Mouse (Mus musculus): ENCODE measurements at regions not wholly inside any gene's neighbourhood (a gene's known extent, or its start where the extent isn't known, plus 50 kb on each side); places are given as distances from the start of the nearest gene placed in this dataset.
"Not testable (repeated sequence)": the region's sequence is repeated elsewhere in the genome, so short reads cannot be mapped to it uniquely, and the experiment has no call there.

DNA sequence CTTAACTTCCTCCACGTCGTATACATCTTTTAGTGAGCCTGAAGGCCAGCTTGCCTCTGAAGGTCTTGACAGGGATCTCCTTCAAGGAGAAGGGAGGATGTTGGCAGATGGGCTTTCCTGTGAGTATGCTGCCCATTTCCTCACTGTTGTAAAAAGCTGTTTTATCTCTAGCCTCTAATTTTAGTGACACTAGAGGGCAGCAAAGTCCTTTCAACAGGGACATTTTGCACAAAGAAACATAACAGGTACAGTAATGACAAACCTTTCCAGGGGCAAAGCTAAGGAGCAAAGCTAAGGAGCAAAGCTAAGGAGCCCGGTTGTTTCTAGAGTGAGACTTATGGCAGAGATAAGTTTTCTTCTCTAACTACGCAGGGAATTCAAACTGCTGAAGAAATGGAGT lies 59.0 kb upstream of the Kbtbd8 start:
- peak; percentile 30 for DNase-seq

DNA sequence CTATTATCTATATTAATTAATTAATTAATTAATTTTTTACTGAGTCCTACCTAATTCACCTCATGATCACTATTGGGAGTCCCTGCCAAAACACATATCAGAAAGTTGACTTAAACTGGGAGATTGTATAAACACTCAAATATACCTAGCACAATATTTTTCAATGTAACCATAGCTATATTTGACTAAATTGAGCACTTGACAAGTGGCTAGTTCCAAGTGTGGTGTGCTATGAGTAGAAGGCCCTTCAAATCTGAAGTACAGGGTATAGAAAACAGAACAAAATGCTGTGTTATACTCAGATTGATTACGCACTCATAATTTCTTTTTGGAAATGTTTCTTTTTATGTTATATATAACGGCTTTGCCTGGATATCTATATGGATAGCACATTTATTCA lies 60.8 kb upstream of the Kbtbd8 start:
- DNase-seq: no peak

DNA sequence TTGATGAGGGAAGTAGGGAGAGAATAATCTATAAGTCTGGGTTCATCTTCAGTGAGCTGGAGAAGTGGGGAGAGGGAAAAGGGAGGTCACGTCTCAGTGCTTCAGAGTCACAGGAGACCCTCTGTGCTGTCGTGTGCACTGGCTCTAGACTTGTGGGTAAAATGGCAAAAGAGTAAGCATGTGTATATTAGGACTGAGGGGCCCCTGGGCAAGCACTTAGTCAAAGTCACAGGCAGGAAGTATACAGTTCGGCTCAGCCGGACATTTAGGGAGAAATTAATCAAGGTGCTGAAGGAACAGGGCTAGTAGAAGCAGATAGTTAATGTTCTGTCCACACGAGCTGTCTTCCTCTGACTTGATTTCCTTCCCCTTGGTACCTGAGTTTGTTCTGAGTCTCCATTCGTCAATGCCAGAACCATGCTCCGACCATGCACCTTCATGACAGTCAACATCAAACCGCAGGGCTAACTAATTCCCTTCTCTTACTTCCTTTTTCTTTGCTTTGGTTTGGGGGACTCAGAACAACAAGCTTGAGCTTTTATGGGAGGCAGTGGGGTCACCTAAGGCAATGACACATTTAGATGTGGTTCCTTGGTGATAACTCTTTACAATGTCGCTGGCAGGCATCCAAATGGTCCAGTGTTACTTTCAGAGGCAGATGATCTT lies 63.2 kb upstream of the Kbtbd8 start:
- no peak for DNase-seq

DNA sequence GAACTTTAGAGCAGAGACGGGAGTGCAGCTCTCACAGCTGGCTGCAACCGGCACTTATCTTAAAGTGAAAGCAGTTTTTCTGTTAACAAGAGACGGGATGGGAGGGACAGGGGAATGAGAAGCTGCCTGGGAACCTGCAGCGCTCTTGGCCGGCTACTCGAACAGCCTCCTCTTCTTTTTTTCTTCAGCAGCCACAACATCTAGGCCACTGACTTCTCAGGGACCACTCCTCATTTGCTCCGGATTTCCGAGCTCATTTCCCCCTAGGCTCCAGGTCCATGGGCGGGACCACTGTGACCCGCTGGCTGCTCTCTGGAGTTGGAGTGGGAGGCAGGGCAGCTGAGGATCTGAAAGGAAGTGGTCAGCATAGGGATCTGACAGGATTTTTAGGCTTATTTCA lies 75.7 kb upstream of the Kbtbd8 start:
- not testable (repeated sequence) for DNase-seq

DNA sequence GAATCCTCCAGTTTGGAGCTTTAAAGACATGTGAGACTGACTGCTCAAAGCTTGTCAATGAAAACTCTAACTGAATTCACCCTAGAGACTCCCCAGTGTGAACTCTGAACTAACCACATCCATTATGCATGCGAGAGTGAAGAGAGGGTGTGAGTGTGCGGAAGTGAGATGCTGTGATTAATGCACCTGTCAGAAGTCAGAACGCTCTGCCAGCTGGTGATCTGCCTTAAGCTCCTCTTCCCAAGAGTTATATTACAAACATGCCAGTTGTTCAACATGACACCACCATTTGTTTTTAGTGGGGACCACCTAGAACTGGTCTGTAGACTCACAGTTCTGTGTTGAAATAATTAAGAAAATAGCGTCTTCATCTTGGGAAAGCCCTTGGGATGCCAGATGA lies 92.8 kb upstream of the Kbtbd8 start:
- no peak for DNase-seq

DNA sequence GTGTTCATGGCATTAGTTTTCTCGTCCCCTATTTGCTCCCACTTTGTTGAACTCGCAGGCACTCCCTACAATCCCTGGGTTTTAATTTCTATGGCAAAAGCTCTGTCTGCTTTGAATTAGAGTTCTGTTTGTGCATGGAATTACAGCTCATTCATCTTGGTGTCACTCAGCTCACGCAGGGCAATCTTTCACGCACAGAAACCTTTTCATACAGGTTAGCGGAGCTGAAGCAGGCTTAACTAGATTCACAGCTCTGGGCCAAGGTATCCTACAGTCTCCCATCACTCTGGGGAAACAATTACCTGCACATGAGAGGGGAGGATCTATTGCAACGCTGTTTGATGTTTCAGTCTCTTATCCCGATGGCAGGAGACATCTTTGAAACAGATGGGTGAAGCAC lies 95.3 kb upstream of the Kbtbd8 start:
- no peak for DNase-seq

DNA sequence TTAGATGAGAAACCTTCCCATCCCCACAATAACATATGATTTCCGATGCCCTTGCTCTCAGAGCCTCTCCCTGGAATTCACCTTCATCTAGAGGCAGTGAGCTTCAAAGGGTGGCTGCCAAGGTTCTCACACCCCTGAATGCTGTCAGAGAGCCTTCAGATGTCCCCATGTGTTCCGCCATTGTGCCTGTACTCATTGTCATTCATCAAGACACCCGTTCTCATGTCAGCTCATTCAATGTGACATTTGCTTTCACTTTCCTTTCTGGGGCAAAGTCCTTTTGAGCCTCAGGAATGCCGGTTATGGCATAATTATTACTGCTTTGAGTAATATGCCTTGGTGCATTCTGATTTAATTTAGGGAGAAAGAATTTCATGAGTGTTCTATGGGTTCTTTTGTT lies 99.1 kb upstream of the Kbtbd8 start:
- DNase-seq: no peak

DNA sequence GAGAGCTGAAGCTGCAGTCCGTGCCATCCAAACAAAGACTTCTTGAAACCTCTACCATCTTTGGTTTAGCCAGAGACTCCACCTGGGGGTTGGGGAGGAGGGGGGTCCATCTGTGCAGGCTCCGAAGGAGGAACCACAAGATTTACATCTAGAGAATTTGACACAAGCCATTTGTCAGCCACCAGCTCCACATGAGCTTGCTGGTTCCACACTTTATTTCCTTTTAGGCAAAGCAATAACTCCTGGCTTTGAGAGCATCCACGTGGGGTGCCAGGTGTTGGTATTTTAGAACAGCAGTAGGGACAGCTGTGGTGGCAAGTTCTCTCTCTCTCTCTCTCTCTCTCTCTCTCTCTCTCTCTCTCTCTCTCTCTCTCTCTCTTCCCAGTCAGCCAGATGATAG lies 99.6 kb upstream of the Kbtbd8 start:
- DNase-seq: no peak

DNA sequence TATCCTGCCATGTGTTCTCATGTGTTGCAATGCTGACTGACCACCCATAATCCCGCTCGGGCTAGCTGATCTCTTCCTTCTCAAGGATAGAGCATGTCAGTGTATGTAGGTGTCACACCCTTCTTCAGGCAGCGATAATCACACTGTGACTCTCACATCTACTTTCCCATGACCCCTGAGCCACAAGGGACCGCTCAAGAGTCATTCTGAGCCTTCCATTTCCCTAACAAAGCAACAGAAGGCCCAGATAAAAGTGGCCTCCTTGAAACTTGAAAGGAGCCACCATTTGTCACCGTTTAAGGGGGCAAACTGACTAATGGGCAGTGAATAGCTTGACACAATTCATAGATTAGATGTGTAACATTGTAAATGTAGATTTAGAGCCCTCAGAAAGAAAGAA lies 103.9 kb upstream of the Kbtbd8 start:
- no peak for DNase-seq

DNA sequence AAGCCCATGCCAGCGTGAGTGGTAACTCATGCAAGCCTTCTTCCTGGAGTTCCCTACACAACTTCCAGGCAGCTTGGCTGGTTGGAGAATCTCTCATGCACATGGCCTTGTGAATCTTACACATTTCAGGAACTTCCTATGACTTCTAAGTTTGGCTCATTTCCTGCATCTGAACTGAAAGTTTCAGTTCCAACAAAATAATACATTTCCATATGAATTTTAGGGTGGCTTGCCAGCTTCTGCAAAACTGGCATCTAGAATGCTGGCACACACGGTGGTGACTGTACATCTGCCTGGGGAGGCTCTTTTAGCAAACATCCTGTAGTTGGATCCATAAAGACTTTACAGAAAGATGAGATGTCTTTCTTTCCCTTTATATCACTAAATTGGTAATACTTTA lies 110.6 kb upstream of the Kbtbd8 start:
- DNase-seq: no peak

DNA sequence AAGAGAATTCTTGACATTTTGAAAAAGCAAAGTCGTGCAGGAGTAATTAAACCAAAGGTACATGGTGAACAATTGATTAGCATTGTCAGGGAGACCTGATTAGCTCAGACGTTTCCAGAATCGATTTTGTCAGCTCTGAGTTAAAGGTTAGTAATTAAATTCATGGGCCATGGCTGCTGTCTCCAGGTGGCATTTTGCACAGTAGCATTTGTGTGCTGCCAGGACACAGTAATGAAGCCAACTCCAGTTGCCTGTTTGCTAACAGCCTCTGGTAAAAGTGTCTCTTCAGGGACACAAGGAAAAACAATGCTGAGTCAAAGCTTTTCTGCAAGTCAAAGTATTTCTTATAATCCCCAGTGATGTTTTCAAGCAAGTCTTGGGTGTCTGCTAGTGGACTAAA lies 113.3 kb upstream of the Kbtbd8 start:
- no peak for DNase-seq

DNA sequence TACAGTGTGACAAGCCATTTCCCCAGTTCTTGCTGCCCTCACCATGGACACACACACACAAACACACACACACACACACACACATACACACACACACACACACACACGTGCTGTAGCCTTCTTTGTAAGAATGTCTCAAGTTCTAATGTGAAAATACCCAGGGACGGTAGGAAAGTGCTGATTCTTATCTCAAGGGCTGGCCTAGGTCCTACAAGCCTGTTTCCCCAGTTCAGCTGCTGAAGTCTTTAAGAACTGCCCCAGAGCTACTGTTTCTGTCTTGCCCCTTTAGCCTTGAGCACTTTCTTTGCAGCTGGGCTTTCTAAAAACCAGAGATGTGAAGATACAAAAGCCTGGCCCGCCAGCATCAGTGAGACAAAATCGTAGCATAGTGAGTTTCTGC lies 117.5 kb upstream of the Kbtbd8 start:
- no peak for DNase-seq

DNA sequence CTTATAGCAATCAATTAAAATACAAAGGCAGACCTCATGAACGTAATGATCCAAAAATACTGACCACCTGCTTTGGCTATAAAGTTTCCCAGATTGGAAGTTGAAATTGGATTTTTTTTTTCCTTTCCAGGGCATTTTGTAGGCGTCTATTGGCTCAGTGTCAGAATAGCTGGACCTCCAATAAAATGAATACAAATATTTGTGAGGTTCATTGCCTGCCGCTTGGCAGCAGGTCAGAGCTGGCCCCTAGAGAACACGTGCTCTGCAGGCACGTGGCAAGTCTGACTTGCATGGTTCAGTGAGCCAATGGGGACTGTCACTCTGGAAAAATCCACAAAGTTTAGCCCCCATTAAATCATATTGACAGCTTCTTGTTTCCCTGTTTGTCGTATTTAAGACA lies 118.0 kb upstream of the Kbtbd8 start:
- no peak for DNase-seq

DNA sequence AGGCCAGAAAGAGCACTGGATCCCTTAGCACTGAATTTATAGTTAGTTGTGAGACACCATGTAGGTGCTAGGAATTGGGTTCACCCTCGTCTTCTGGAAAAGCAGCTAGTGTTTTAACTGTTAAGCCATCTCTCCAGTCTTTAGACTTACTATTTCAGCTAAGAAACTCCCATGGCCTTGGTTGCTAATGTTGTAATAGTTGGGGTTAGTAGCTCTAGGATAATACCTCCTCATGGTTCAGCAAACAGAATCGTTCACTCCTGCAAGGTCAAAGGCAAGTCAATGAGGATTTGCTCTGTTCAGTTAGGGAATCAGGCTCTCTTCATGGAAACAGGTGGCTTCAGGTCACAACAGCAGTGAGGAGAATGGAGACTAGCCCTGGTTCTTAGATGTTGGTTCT lies 118.7 kb upstream of the Kbtbd8 start:
- DNase-seq: no peak

DNA sequence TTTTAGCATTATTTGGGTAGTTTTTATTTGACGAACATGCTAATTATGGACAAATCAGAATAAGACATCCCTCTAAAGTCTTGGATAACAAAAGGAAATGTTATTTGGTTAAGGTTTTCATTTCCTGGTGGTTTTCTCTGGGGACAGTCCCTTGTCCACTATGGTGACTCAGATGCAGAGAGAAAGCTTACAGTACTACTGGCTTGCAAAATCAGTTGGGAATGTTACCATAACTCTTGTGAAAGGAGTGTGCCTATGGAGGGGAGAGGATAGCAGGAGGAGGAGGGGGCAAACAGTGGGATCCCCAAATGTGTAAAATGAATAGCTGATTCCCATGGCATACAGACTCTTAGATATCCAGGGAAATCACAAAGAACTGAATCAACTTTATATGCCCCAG lies 122.7 kb upstream of the Kbtbd8 start:
- no peak for DNase-seq

DNA sequence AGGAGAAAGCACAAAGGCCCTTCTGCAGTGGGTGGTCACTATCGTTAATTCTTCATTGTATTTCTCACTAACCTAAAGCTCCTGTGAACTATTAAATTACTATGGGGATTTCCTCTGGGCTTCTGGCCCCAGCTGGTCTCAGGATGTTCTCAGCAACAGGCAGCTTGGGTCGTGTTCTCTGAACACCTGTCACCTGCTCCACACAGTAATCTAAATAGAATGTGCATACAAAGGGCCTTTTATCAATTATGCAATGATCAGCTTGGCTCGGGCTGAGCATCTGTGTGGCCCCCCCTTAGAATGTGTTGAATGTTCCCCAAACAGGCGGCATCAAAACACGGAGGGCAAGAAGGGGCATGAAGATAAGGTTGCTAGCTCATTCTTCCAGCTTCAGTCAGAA lies 129.6 kb upstream of the Kbtbd8 start:
- DNase-seq: no peak

DNA sequence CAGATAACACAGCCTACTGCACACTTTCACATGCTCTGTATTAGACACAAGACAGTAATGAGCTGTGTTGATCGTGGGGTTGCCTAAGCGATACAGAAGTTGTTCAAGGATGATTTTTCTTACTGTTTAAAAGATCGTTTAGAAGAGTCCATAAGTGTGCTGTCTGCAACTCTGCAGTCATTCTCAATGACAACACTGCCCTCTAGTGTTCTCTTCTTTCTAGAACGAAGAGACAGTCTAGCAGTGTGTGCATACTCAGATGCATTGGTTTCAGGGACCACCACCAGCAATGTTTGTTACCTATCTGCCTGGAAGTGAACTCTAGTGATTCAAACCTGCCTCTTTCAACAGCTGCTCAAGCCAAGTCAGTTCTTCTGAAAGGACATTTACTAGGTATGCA lies 130.7 kb upstream of the Kbtbd8 start:
- peak; percentile 65 for DNase-seq

DNA sequence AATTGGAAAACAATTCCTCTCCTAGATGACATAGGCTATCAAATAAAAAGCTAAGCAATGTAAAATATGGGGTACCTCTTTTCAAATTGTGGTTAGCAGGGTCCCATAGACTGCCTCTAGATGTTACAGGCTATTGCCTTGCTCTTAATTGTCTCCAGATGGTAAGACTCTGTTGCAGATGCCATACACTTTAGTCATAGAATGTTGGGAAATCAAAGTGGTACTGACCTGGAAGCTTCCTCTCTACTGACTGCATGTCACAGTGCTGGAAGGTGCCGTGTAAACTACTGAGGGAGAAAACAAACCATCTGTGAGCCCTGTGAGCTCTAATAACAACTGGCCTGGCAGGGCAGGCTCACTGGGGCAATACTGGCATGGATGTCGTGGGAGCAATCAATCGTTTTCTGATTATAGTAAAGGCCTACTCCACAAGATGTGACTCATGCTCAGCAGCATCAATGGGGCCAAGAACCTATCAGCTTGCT lies 132.6 kb upstream of the Kbtbd8 start:
- no peak for DNase-seq

DNA sequence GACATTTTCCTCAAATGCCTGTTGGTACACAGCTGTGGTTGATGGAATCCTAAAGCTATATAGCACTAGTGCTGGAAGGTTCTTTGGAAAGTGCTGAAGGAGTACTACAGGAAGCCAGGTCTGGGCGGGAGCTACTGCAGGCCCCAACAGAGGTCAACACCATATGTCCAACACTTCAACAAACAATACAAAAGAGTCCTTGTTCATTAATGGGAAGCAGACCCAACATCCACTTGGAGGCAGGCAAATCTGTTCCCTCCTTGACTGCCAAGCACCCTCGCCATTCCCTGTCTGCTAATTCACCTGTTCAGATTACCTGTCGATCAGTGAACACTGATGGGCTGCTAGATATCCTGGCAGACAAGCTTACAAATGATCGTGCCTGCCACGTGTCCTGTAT lies 148.4 kb upstream of the Kbtbd8 start:
- no peak for DNase-seq

DNA sequence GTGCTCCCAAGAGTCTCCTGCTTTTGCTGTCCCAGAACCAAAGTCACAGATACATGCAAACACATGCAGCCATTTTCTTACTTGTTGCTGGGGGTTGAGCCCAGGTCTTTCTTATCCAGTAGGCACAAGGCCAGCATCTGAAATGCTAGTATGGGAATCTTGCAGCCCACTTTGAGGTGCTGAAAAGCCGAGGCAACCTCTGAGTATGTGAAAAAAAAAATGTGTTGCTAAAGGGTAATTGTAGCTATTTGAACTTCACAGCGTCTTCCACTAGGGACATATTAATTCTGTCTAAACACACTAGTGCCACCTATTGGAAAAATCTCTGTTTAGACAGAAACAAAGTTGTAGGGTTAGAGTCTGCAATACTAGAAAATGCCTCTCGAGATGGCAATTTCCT lies 150.1 kb upstream of the Kbtbd8 start:
- peak; percentile 51 for DNase-seq

DNA sequence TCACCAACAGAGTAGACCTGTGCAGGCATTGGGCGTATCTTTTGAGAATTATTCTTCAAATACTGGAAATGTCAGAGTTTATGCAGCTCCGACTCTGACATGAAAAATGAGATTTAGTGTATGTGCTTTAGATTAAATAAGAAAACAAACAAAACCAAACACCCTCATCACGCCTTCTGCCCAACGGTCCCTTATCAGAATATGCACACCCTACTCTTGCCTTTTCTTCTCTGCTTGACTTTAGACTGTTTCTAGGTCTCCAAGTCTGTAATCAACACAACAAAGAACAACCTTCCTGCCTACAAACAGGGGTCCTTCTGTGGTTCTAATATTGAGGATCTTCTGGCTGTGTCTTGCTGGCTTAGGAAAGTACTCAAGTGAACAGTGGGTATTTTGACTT lies 153.8 kb upstream of the Kbtbd8 start:
- no peak for DNase-seq

DNA sequence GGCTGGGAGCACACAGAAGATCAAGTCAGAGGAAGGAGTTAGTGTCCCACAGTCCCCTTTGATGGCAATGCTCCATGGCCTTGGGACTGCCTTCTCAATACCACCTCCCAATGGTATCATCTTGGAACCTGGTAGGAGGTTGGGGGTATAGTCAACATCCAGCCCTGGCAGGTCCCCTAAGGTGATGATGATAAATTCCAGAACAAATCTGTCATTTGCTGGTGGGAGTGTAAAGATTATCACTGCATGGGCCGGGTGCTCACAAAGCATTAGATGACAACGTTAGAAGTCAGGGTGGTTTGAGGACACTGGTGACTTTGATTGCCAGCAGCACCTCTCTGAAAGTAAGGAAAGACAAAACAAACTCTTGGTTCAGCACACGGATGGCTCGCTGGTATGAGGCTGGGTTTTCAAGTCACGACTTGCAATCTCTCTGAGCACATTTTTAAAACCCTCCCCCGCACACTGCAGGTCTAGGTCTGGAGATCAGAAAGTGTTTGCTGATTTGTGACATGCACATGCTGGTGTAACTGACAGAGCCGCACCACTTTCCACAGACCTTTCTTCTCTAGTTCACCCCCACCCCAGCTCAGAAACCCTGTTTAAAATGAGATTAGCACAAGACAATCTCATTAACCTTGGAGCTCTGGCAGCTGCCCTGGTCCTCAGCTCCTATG lies 154.5 kb upstream of the Kbtbd8 start:
- no peak for DNase-seq

DNA sequence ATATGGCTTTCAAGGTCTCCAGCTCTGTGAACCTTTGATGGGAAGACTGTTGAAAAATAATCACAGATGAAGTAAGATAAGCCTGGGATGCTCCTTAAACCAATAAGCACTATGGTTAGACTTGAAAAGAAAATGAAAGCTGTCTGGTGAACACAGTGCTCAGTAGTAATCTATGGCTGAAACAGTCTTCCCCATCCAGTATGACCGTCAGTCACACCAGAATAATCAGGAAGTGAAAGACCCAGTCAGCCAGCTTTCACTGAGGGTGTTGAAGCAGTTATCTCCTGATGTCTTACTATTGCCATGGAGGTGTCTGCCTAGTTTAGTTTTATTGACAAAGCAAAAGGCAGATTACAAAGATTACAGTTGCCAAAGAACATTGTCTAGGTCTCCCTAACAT lies 155.2 kb upstream of the Kbtbd8 start:
- DNase-seq: no peak

DNA sequence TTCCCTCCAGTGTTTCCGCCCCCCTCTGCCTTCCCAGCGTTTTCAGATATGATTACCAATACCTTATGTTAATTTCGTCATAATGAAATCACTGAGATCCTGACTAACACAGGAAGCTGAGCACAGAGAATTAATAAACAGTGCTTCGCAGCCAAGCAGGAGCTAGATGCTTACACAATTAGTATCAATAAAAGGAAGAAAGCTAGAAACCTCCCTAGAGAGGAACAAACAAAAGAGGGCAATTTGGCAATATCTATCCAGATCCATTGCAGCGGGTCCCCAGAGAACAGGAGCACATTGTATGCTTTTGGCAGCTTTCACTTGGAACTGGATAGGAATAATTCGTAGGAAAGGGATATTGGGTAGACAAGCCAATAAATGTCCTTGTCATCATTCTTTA lies 159.1 kb upstream of the Kbtbd8 start:
- no peak for DNase-seq

DNA sequence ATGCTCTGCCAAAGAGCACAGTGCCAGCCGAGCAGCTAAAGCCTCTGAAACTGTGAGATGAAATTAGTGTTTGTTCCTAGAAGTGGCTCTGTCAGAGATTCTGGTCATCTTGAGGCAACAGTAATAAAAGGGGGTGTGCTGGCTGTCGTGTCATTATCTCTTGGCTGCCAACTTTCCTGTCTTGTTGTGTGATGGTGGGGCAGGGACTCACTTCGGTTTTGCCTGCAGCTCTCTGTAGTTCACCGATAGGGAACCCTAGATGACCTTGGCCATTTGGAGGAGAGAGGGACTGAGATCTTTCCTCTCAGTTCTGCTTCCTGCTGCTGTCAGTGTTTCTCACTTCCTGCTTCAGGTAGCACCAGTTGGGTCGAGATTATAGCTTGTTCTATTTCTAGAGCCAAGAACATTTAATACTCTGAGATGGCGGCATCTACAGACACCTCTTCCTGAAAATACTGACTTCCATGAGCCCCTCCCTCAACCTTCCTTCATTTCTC lies 159.8 kb upstream of the Kbtbd8 start:
- no peak for DNase-seq

Data from cerebellum, adult 9-10 months (tissue).